Mouse (Mus musculus) liver, embryonic 11.5 days (tissue): Measurements from ENCODE around the gene Ftl1. TPM values are rescaled to one million over a fixed set of nuclear protein-coding genes. Genes with fewer than 3 reads are reported as not detected.

Experiments used
- ATAC-seq: fragments of 200-750 bp; cut with Nextera tagmentation; replicated peaks from 2 replicates; pipeline ENCODE4 v1.8.0; 2017; ENCODE audit warnings: moderate number of reproducible peaks, mild to moderate bottlenecking, moderate TSS enrichment, moderate library complexity; ENCODE audit not compliant: low FRiP score
- DNase-seq: peaks from one replicate; pipeline ENCODE4 v3.0.0-alpha.2; 2017; ENCODE audit warnings: low spot score
- H3K27ac ChIP-seq: fragments of 300-500 bp; sonication (generic); 2 replicates; pipeline ENCODE4 v1.5.1; 2014; ENCODE audit warnings: mild to moderate bottlenecking, low read depth, low read length, control low read depth
- H3K27me3 ChIP-seq: fragments of 300-500 bp; sonication (generic); replicated peaks from 2 replicates; pipeline ENCODE4 v1.6.1; 2014; ENCODE audit warnings: low read length, mixed read lengths; ENCODE audit not compliant: control insufficient read depth, insufficient read depth
- H3K36me3 ChIP-seq: fragments of 300-500 bp; sonication (generic); 2 replicates; pipeline ENCODE4 v1.6.1; 2014; ENCODE audit warnings: mild to moderate bottlenecking, low read length, moderate library complexity, mixed read lengths; ENCODE audit not compliant: control insufficient read depth, insufficient read depth
- H3K4me1 ChIP-seq: fragments of 300-500 bp; sonication (generic); replicated peaks from 2 replicates; pipeline ENCODE4 v1.6.1; 2014; ENCODE audit warnings: low read length, mixed read lengths; ENCODE audit not compliant: control insufficient read depth, insufficient read depth
- H3K4me2 ChIP-seq: fragments of 300-500 bp; sonication (generic); 2 replicates; pipeline ENCODE4 v1.6.1; 2014; ENCODE audit warnings: mild to moderate bottlenecking, control low read depth, moderate library complexity
- H3K4me3 ChIP-seq: fragments of 300-500 bp; sonication (generic); 2 replicates; pipeline ENCODE4 v1.5.1; 2014; ENCODE audit warnings: low read depth, low read length, control low read depth
- H3K9ac ChIP-seq: fragments of 300-500 bp; sonication (generic); 2 replicates; pipeline ENCODE4 v1.6.1; 2014; ENCODE audit warnings: low read depth, low read length, control low read depth
- H3K9me3 ChIP-seq: fragments of 300-500 bp; sonication (generic); 2 replicates; pipeline ENCODE4 v1.6.1; 2016; ENCODE audit warnings: low read length, inconsistent platforms, mixed read lengths; ENCODE audit not compliant: control insufficient read depth
- WGBS: fragments of 180-500 bp; shearing (Covaris S2); extraction: QIAGEN DNeasy Blood & Tissue Kit; methylation state at CpG from one replicate; pipeline ENCODE4 v1.1.7; 2014; 5-methylcytosine and 5-hydroxymethylcytosine counted together
- polyA plus RNA-seq: library from polyadenylated mRNA; unstranded; fragments of >200 nt; fragmentation: Nextera tagmentation; extraction: Ambion mirVana; gene quantifications from 2 replicates; pipeline ENCODE4 v1.2.1, GENCODE M21; 2014

Ftl1 gene
- polyA plus RNA-seq, 1 experiment from 2014 or later, result 6,297 TPM

DNA sequence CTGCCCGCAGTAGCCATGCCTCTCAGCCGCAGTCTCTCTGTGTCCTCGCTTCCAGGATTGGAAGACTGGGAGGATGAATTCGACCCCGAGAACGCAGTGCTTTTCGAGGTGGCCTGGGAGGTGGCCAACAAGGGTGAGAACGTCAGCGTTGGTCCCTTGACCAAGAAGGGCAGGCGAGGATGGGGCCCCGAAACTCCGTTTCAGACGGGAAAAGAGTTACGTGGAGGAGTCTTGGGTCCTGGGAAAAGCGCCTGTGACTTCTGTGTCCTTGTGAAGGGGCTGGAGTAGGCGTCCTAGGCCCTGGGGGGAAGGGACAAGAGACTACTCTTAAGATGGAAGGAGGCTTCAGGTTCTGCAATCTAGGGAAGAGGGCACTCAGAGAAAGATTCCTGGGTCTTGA is 24.6 kb downstream of the Ftl1 start:
- 4% methylated on average over 16 of the region's 16 CpGs for WGBS

GRCm38 (mm10) chr7:45434203-45435015 is 25.3 kb downstream of the Ftl1 start, which contains the start of gene Gys1:
TSS of gene Gys1 (plus strand) at chr7:45434844.
- Histone ChIP-seq H3K27ac (peak within 1 kb of the TSS; percentile 81), H3K9me3 (no peaks in the 10 kb centered on the region), H3K4me3 (peak within 1 kb of the TSS; percentile 83), H3K36me3 (peaks cover 17% of the 10 kb centered on the region), H3K9ac (peak within 1 kb of the TSS; percentile 86), H3K4me1 (peaks cover 32% of the 10 kb centered on the region), H3K27me3 (no peaks in the 10 kb centered on the region), H3K4me2 (peak within 1 kb of the TSS; percentile 89)
- DNase-seq (peak; percentile 100), ATAC-seq (peak; percentile 97)
- WGBS, result under 1% methylated on average over 45 of the region's 45 CpGs

More for the DNA sequence above, 24.6 kb downstream of the Ftl1 start:
- H3K4me1 ChIP-seq, result peaks cover 32% of the 10 kb centered on the region
- H3K4me3 ChIP-seq, result peak overlapping the region; percentile 83
- ATAC-seq (no peak), DNase-seq (no peak)
- peak overlapping the region; percentile 49; the same call in 1 of the 2 replicates for H3K27ac ChIP-seq
- H3K4me2 ChIP-seq, result peak overlapping the region; percentile 89
- H3K9me3 ChIP-seq, result no peaks in the 10 kb centered on the region
- peak overlapping the region; percentile 78 for H3K9ac ChIP-seq
- H3K27me3 ChIP-seq, result no peaks in the 10 kb centered on the region
- peaks cover 10% of the 10 kb centered on the region for H3K36me3 ChIP-seq

DNA sequence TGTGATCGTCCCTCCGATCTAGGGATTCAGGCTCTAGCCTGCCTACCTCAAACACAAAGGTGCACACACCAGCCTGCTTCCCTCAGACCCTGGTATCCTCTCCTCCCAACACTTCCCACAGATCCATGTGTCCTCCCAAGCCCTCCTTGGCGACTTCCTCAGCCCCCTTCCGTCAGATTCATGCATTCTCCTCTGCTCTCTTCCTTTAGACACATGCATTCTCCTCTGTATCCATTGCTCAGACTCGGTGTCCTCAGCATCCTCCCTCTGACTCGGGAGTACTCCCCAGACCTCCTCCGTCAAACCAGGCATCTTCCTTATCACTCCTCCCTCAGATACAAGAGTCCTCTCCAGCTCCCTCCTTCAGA is 25.9 kb downstream of the Ftl1 start:
- H3K9ac ChIP-seq, result peak overlapping the region; percentile 86
- peaks cover 32% of the 10 kb centered on the region for H3K4me1 ChIP-seq
- H3K4me3 ChIP-seq, result peak overlapping the region; percentile 83
- H3K27ac ChIP-seq, result peak overlapping the region; percentile 81
- H3K27me3 ChIP-seq, result no peaks in the 10 kb centered on the region
- DNase-seq (no peak), ATAC-seq (no peak)
- peaks cover 22% of the 10 kb centered on the region for H3K36me3 ChIP-seq
- no peaks in the 10 kb centered on the region for H3K9me3 ChIP-seq
- H3K4me2 ChIP-seq, result peak overlapping the region; percentile 89
- 2% methylated on average over 7 of the region's 7 CpGs for WGBS

GRCm38 (mm10) chr7:45426556-45426955 is 33.1 kb downstream of the Ftl1 start:
- no peaks in the 10 kb centered on the region for H3K27me3 ChIP-seq
- no peaks in the 10 kb centered on the region for H3K9me3 ChIP-seq
- no peak overlapping the region for H3K4me2 ChIP-seq
- no peak overlapping the region for H3K27ac ChIP-seq
- no peak overlapping the region for H3K4me3 ChIP-seq
- ATAC-seq (no peak), DNase-seq (no peak)
- H3K4me1 ChIP-seq, result no peaks in the 10 kb centered on the region; the same call in 1 of the 2 replicates
- 89% methylated on average over 8 of the region's 8 CpGs for WGBS
- H3K36me3 ChIP-seq, result peaks cover 79% of the 10 kb centered on the region
- H3K9ac ChIP-seq, result no peak overlapping the region

DNA sequence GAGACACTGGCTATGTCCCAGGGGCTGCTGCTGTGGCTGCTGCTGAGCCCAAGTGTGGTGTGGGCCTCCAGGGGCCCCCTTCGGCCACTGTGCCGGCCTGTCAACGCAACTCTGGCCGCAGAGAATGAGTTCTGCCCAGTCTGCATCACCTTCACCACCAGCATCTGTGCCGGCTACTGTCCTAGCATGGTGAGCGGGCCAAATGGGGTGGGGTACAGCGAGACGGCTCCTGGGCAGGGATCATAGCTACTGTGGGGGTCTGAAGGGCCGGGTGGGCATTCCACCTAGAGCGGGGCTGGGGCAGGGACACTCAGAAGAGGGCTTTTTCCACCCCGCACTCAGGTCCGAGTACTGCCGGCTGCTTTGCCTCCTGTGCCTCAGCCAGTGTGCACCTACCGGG is 38.5 kb downstream of the Ftl1 start:
- Histone ChIP-seq H3K27me3 (peaks cover 40% of the 10 kb centered on the region), H3K9ac (no peak overlapping the region), H3K36me3 (peaks cover 46% of the 10 kb centered on the region), H3K4me2 (no peak overlapping the region), H3K4me3 (no peak overlapping the region), H3K27ac (no peak overlapping the region), H3K9me3 (no peaks in the 10 kb centered on the region), H3K4me1 (no peaks in the 10 kb centered on the region)
- WGBS, result 91% methylated on average over 14 of the region's 14 CpGs
- DNase-seq, result no peak
- ATAC-seq, result no peak

GRCm38 (mm10) chr7:45420615-45420919 is 39.1 kb downstream of the Ftl1 start, which contains the start of gene Lhb:
TSS of gene Lhb (plus strand) at chr7:45420820.
- H3K36me3 ChIP-seq, result peaks cover 43% of the 10 kb centered on the region
- H3K27me3 ChIP-seq, result peaks cover 47% of the 10 kb centered on the region
- peak within 1 kb of the TSS; percentile 6; the same call in 1 of the 2 replicates for H3K4me2 ChIP-seq
- WGBS, result 63% methylated on average over 6 of the region's 6 CpGs
- H3K4me3 ChIP-seq, result no peak within 1 kb of the TSS
- ATAC-seq, result no peak
- no peak within 1 kb of the TSS for H3K27ac ChIP-seq
- H3K9me3 ChIP-seq, result no peaks in the 10 kb centered on the region
- H3K9ac ChIP-seq, result no peak within 1 kb of the TSS
- 0 out of 2 replicates have a peak, but pooled peaks cover 2% of the 10 kb centered on the region for H3K4me1 ChIP-seq
- no peak for DNase-seq

GRCm38 (mm10) chr7:45419859-45420614 is 39.6 kb downstream of the Ftl1 start:
- H3K9ac ChIP-seq, result no peak overlapping the region
- peaks cover 52% of the 10 kb centered on the region for H3K27me3 ChIP-seq
- no peaks in the 10 kb centered on the region for H3K9me3 ChIP-seq
- H3K4me3 ChIP-seq, result no peak overlapping the region
- H3K27ac ChIP-seq, result no peak overlapping the region
- WGBS, result 26% methylated on average over 27 of the region's 27 CpGs
- DNase-seq, result no peak
- H3K4me2 ChIP-seq, result peak overlapping the region; percentile 6; the same call in 1 of the 2 replicates
- ATAC-seq, result no peak
- 0 out of 2 replicates have a peak, but pooled peaks cover 4% of the 10 kb centered on the region for H3K4me1 ChIP-seq
- H3K36me3 ChIP-seq, result peaks cover 39% of the 10 kb centered on the region

GRCm38 (mm10) chr7:45417962-45418492 is 41.7 kb downstream of the Ftl1 start:
- H3K4me1 ChIP-seq, result peaks cover 11% of the 10 kb centered on the region
- 11% methylated on average over 13 of the region's 13 CpGs for WGBS
- peaks cover 20% of the 10 kb centered on the region for H3K36me3 ChIP-seq
- no peak overlapping the region for H3K4me2 ChIP-seq
- no peak overlapping the region for H3K4me3 ChIP-seq
- ATAC-seq, result no peak
- no peak for DNase-seq
- H3K9me3 ChIP-seq, result no peaks in the 10 kb centered on the region
- H3K27ac ChIP-seq, result no peak overlapping the region
- H3K9ac ChIP-seq, result no peak overlapping the region
- peaks cover 72% of the 10 kb centered on the region for H3K27me3 ChIP-seq
